Mouse (Mus musculus) kidney, postnatal 14 days (tissue): ENCODE data around the gene Trank1.
A peak's percentile ranks its signal among the peaks of the same experiment; 100 is the strongest.

Experiments used
- DNase-seq: peaks from one replicate; pipeline ENCODE4 v3.0.0; 2022; ENCODE audit warnings: mixed read lengths

Gene Trank1

DNA sequence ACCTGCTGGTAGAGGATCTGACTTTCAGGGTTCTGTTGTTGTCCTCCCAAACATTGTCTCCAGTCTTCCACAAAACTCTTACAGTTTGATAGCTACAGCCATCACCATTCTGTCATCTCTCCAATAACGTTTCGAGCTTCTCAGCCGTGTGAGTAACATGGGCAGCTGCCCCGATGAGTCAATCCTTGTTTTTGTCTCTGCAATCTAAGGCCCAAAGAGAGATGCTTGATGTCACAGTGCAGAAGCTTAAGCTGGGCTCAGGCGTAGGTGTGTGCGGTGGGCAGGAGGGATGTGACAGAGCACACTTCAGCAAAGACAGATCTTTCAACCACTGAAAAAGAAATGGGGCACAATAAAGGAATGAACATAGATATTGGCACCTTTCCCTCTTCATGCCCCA, 7.5 kb upstream of the Trank1 start:
- no peak for DNase-seq

DNA sequence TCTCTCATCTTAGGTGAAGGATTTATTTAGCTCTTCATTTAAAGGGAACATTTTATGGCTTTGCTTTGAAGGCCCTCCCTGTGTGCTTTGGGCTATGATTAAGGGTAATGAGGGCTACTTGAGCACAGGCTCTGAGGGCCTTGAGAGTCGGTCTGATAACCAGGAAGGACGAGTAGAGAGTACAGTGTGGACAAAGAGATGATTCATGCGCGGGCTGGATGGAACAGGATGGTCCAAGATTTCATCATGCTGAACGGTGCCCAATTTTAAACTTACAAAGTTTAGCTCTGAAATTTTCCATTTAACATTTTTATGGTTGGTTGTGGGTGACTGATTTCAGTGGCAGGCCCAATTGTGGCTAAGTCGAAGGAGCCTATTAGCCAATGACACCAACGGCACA, 5.4 kb upstream of the Trank1 start:
- no peak for DNase-seq

DNA sequence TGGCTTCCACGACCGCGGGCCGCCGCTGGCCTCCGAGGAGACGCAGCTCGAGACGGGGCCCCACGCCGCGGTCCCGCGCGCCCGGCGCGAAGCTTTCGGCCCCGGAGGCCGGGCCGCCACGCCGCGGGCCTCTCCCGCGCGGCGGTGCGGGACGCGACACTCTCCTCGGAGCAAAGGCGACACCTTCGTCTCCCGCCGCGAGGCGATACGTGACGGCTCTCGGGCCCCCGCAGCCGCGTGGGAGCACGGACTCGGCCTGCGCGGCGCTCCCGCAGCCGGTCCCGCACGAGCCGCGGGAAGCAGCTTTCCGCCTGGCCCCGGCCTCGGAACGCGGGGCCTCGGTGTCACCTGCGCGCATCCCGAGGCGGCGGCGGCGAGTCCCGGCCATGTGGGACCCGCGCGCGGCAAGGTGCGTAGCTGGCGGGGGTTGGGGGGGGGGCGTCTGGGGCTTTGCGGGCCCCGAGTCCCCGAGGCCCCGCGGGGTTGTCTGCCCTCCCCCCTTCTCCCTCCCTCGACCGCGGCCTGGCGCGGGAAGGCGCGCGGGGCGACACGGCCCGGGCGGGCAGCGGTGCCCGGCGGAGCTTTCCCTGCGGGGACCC, 403 bp downstream of the Trank1 start:
- no peak for DNase-seq

DNA sequence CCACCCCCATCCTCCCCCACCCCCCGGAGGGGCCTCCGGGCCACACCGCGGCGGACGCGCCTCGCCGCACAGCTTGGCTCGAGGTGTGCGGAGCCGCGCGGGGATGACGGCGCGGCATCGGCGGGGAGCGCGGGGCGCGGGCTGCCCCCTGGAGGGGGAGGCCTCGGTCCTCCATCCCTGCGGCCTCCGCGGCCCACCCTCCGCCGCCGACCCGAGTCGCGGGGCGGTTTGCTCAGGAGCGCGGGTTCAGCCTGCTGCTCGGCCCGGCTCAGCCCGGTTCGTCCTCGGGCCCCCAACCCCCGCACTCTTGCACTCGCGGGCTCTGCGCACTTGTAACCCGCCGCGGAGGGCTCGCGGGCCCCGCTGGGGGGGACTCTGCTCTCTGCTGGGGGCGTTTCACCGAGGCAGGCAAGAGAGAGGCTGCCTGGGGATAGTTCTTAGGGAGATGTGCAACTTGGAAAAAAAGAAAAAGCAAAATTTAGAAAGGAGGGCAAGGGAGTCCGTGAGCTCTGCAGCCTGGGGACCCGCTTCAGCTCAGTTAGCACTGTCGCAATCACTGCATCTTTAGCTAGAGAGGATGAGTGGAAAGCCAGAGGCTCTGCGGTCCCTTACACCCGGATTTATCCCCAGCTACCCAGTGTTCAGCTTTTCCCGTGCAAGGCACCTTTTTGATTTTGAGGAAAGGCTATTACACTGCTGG, 1.1 kb downstream of the Trank1 start:
- peak; percentile 4 for DNase-seq

DNA sequence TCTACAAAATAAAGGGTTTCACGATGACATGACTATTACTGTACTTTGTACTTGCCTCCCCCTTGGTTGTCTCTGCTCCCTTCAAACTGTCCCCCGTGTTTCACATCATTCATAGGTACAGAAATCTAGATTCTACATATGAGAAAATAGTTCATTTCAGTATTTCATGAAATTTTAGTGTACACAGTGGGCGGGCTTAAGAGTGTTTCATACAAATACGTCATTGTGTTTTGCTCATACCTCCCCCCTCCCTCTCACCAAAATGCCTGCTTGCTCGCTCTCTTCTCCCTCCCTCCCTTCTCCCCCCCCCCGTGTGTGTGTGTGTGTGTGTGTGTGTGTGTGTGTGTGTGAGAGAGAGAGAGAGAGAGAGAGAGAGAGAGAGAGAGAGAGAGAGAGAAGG, 1.8 kb downstream of the Trank1 start:
- no peak for DNase-seq

- DNase-seq, result no peak
These were observed 2.3 kb downstream of the Trank1 start for GRCm38 (mm10) chr9:111313793-111314192.

- DNase-seq, result peak; percentile 47
These were observed 2.7 kb downstream of the Trank1 start for GRCm38 (mm10) chr9:111314219-111314618.

DNA sequence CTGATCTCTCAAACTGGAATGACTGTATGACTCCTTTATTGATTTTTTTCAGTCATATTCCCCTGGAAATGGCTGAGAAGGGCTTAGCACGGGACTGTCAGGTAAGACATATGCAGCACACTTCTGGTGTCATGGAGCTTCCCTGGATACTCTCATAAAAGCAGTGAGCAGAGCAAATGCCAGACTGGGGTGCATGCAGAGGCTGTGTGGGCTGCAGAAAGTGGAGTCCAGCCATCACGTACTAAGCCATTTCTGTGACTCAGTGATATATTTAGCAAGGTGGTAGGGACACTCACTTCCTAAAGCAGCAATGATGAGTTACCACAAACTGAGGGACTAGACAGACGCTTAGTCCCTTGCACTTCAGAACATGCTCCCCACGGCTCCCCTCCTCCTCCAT, 9.4 kb downstream of the Trank1 start:
- no peak for DNase-seq

DNA sequence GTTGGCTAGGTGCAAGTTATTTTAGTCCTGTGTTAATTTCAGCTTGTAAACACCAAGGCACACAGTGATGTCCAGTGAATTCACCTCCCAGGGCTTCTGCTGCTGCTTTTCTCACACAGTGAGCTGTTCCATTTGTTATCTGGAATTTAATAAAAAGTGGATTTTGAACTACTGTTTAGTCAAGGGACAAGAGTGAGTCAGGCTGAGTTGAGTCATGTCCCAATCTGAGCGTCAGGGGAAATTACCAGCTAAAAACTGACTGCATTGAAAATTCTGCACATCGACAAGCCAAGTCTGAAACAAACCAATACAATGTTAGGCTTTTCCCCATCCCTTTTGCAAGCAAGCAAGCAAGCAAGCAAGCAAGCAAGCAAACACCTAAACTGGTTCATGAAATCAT, 13.3 kb downstream of the Trank1 start:
- no peak for DNase-seq

DNA sequence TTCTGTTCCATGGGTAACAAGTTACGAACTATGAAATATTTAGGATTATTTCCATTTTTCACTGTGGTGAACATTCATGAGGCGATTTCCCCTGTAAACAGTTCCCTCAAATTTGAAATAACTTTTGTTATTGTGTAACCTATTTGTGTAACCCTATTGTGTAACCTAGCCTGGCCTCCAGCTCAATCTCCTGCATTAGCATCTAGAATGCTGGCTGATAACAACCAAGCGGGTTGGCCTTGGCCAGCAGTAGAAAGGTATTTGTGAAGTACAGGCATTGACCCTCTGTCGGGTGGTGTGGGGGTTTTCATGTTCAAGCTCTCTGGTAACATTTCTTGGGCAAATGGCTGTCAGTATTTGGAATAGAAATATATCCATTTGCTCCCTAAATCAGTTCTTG, 18.3 kb downstream of the Trank1 start:
- no peak for DNase-seq

DNA sequence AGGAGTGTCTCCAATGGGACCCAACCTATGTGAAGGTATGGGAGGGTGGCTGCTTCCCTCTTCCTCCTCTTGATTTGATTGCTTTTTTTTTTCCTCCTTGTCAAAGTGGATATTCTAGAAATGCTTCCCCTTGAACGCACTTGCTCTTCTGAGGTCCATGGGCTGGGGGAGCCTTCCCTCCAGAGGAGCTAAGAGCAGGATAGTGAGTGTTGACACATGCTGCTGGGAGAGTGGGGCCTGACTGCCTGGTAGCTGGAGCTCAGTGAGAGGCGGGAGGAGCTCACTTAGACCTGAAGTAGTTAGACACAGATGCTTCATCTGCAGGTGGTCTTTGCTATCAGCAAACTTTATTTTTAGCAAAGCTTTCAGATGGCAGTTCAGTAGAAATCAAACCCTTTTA, 22.3 kb downstream of the Trank1 start:
- no peak for DNase-seq

GRCm38 (mm10) chr9:111334555-111335164, 23.1 kb downstream of the Trank1 start:
- DNase-seq, result no peak

DNA sequence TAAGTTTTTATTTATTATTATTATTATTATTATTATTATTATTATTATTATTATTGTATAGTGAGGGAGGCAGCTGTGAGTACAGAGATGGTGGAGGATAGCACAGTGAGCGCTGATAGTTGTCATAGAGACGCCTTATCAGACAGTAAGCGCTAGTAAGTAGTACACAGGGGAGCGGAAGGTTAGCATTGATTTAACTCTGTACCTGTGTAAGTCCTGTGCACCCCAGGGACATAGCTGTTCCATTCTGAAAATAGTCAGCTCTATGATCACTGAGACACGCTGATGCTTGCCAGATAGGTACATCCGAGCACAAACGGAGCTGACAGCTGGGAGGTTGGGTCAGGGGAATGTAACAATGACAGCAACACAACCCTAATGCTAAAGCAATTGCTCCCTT, 39.7 kb downstream of the Trank1 start:
- DNase-seq, result no peak

- DNase-seq, result no peak
These were observed 40.1 kb downstream of the Trank1 start for GRCm38 (mm10) chr9:111351641-111352040.

GRCm38 (mm10) chr9:111352646-111353045, 41.1 kb downstream of the Trank1 start:
- no peak for DNase-seq

DNA sequence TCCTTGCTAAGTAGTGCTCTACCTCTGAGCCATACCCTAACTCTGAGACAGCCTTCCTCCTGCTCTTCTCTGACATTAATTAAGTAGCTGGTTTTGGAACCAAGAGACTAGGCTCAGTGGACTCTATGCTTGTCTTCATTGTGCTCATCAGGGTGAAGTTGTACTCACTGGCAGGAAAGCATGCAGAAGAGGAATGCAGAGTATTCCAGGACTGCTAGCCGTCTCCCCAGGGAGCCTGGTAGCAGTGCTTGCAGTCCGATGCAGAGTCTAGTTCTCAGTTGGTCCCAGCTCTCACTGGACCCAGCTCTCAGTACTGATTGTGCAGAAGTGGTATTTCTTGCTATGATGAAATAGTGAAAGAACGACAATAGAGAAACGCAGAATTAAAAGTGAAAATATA, 43.5 kb downstream of the Trank1 start:
- DNase-seq, result no peak

DNA sequence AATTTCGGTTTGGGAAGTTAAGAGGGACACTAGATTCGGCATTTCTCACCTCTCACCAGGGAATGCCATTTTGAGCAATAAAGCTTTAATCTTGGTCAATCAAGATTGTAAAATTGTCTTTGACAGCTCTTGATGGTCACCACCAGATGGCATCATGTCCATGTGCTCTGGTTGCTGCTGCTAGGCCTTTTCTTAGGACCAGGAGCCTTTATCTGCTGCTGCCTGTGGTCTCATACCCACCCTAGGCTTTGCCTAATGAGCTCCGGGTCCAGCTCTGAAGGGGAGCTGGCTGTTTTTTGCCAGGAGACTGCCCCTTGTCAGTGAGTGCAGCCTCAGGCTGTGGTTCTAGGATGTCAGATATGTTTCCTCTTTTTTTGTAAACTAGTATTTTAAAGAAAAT, 44.8 kb downstream of the Trank1 start:
- peak; percentile 41 for DNase-seq

GRCm38 (mm10) chr9:111363656-111364055, 52.1 kb downstream of the Trank1 start:
- DNase-seq, result no peak

DNA sequence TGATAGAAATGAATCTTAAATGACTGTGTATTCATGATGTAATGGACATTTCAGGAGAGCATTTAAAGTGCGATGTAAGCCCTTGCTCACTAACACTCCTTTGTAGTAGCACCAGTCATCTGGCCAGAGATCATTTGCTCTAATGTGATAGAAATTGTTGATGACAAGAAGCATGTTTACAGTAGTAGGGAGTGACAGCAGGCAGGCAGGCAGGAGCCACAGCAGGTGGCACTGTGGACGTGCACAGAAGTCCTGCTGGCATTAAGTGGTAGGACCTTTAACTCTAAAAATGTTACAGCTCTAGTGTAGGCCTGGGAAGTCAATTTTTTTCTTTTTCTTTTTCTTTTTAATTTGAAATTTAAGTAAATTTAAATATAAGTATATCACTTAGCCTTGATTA, 56.2 kb downstream of the Trank1 start:
- DNase-seq, result no peak

- no peak for DNase-seq
These were observed 60.5 kb downstream of the Trank1 start for GRCm38 (mm10) chr9:111372079-111372478.

DNA sequence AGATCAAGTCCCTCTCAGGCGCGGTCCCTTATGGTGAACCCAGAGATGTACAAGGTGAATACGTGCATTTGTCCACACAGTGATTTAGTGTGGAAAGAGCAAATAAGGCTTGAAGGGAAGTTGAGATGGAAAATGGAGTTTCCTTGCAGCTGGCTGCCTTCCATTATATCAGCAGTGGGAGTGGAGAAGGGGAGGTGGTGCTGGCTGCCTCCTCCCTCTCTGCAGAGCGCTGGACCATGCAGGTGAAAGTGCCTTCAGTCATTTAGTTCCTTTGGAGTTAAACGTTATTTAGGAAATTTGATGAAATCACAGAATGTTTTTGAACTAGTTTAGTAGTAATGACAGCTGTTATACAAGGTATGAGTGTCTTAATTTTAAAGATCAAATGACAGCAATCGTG, 66.3 kb downstream of the Trank1 start:
- DNase-seq, result peak; percentile 14

DNA sequence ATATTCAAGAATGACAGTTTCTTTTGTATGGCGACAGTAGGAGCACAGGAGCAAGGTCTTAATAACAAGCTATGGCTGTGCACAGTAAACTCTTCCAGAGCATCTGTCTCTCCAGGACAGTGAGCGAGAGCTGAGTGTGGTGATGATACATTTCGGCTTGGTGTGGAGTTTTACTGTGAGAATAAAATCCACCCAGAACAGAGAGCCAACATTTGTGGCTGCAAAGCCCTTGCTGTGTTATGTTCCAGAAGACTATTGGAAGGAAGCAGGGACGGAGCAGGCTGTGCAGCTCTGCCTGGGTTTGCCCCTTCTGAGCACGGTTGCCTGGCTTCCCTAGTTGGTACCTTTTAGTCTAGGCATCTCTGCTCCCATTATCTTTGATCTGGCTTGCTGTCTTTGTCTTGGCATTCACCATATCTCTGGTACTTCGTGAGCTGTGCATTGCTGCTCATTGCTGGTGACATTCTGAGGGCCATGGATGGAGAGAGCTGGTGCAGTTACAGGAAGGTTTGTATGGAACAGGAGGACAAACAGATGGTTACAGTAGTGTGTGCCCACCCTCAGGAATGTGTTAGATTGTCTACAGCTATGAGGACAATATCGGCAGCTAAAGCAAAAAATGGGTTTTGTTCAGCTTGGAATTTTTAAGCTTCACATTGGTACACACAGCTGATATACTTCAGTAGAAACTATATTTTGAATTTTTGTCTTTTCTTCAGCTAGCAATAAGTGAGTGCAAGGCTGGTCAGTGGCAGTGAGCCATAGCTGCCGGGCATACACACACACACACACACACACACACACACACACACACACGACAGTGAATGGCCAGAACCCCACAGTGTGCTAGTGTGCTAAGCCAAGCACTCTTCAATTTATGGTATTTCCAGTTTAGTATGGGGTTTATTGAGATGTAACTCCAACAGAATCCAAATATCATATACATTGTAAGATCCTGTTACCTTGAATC, 69.8 kb downstream of the Trank1 start:
- DNase-seq, result no peak

DNA sequence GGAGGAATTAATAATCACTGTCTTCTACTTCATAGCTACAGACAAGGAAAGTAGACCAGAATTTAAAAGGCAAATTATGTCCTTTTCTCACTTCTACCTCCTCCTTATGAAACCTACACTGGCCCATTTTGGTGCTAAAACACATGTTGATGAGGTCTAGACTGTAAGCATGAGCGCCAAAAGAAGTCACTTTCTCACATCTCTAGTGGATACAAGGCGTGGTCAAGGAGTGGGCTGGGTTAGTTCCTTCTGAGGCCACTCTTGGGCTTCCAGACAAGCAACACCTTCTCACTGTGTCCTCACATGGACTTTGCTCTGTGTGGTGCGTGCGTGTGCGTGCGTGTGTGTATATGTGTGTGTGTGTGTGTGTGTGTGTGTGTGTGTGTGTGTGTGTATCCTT, 70.9 kb downstream of the Trank1 start:
- DNase-seq, result no peak
